Mouse (Mus musculus) heart, postnatal 0 days (tissue): ENCODE results near the gene Ica1. TPM values are rescaled to one million over a fixed set of nuclear protein-coding genes. Genes with fewer than 3 reads are reported as not detected.

Experiments
- ATAC-seq: fragments of 200-750 bp; cut with Nextera tagmentation; 2 replicates; pipeline ENCODE4 v1.8.0; 2017; ENCODE audit warnings: low read depth, moderate number of reproducible peaks, moderate library complexity; ENCODE audit not compliant: insufficient read depth
- DNase-seq: peaks from one replicate; pipeline ENCODE4 v3.0.0-alpha.2; 2016; ENCODE audit warnings: low spot score
- H3K27ac ChIP-seq: fragments of 300-500 bp; sonication (generic); 2 replicates; pipeline ENCODE4 v1.5.1; 2014; ENCODE audit warnings: low read depth, mild to moderate bottlenecking
- H3K27me3 ChIP-seq: fragments of 300-500 bp; sonication (generic); 2 replicates; pipeline ENCODE4 v1.6.1; 2014; ENCODE audit warnings: low read length, mixed read lengths; ENCODE audit not compliant: control insufficient read depth, insufficient read depth
- H3K36me3 ChIP-seq: fragments of 300-500 bp; sonication (generic); replicated peaks from 2 replicates; pipeline ENCODE4 v1.6.1; 2014; ENCODE audit warnings: low read length, mixed read lengths; ENCODE audit not compliant: control insufficient read depth, insufficient read depth
- H3K4me1 ChIP-seq: fragments of 300-500 bp; sonication (generic); 2 replicates; pipeline ENCODE4 v1.6.1; 2014; ENCODE audit warnings: antibody characterized with exemption; ENCODE audit not compliant: control insufficient read depth, insufficient read depth
- H3K4me2 ChIP-seq: fragments of 300-500 bp; sonication (generic); 2 replicates; pipeline ENCODE4 v1.6.1; 2014; ENCODE audit warnings: low read depth, mild to moderate bottlenecking, low read length, moderate library complexity
- H3K4me3 ChIP-seq: fragments of 300-500 bp; sonication (generic); 2 replicates; pipeline ENCODE4 v1.5.1; 2014; ENCODE audit warnings: low read depth, low read length
- H3K9ac ChIP-seq: fragments of 300-500 bp; sonication (generic); replicated peaks from 2 replicates; pipeline ENCODE4 v1.6.1; 2014; ENCODE audit warnings: low read depth, low read length, mixed read lengths
- H3K9me3 ChIP-seq: fragments of 300-500 bp; sonication (generic); replicated peaks from 2 replicates; pipeline ENCODE4 v1.6.1; 2016; ENCODE audit warnings: low read length; ENCODE audit not compliant: control insufficient read depth
- CTCF ChIP-seq: IDR thresholded peaks from 2 replicates; pipeline ENCODE4 v1.5.1; 2016; ENCODE audit warnings: antibody characterized with exemption, control low read depth, low read depth
- EP300 ChIP-seq: IDR thresholded peaks from 2 replicates; pipeline ENCODE4 v1.6.1; 2016; ENCODE audit warnings: antibody characterized with exemption, low read depth
- WGBS: fragments of 180-500 bp; shearing (Covaris S2); extraction: QIAGEN DNeasy Blood & Tissue Kit; methylation state at CpG from one replicate; pipeline ENCODE4 v1.1.7; 2014; 5-methylcytosine and 5-hydroxymethylcytosine counted together
- polyA plus RNA-seq: library from polyadenylated mRNA; unstranded; fragments of >200 nt; fragmentation: Nextera tagmentation; extraction: Ambion mirVana; gene quantifications from 2 replicates; pipeline ENCODE4 v1.2.1, GENCODE M21; 2015
- total RNA-seq: library from RNA; depleted of rRNA; stranded (reverse); fragments of >200 nt; gene quantifications from 2 replicates; pipeline ENCODE4 v1.2.3, GENCODE M21; 2014; ENCODE audit warnings: low replicate concordance

Ica1 gene
- total and polyA plus RNA-seq, 2 experiments from 2014 or later, result 3.6 to 22.2 TPM

GRCm38 (mm10) chr6:8742449-8742848 is 35.8 kb downstream of the Ica1 start:
- no peak for ATAC-seq
- H3K9ac ChIP-seq, result no peak overlapping the region

GRCm38 (mm10) chr6:8741659-8742058 is 36.6 kb downstream of the Ica1 start:
- H3K9ac ChIP-seq, result no peak overlapping the region
- no peak overlapping the region for H3K4me2 ChIP-seq
- H3K36me3 ChIP-seq, result no peaks in the 10 kb centered on the region
- 53% methylated on average over 1 of the region's 1 CpGs for WGBS
- ATAC-seq (no peak), DNase-seq (no peak)
- no peak overlapping the region for H3K27ac ChIP-seq
- no peak overlapping the region for H3K4me3 ChIP-seq
- no peaks in the 10 kb centered on the region for H3K9me3 ChIP-seq
- TF ChIP-seq EP300 (no peak), CTCF (no peak)
- no peaks in the 10 kb centered on the region for H3K27me3 ChIP-seq
- no peaks in the 10 kb centered on the region for H3K4me1 ChIP-seq

More at GRCm38 (mm10) chr6:8742449-8742848, 35.8 kb downstream of the Ica1 start:
- TF ChIP-seq CTCF, result no peak
- no peak for TF ChIP-seq EP300
- no peaks in the 10 kb centered on the region for H3K9me3 ChIP-seq
- H3K27me3 ChIP-seq, result no peaks in the 10 kb centered on the region
- H3K4me2 ChIP-seq, result no peak overlapping the region
- no peak overlapping the region for H3K27ac ChIP-seq
- H3K36me3 ChIP-seq, result no peaks in the 10 kb centered on the region
- H3K4me3 ChIP-seq, result no peak overlapping the region
- DNase-seq, result no peak
- WGBS, result 48% methylated on average over 3 of the region's 3 CpGs
- H3K4me1 ChIP-seq, result no peaks in the 10 kb centered on the region

GRCm38 (mm10) chr6:8740092-8740491 is 38.2 kb downstream of the Ica1 start:
- H3K27me3 ChIP-seq, result no peaks in the 10 kb centered on the region
- no peak for ATAC-seq
- DNase-seq, result no peak
- no peaks in the 10 kb centered on the region for H3K9me3 ChIP-seq
- H3K4me1 ChIP-seq, result no peaks in the 10 kb centered on the region
- no peak overlapping the region for H3K4me3 ChIP-seq
- H3K27ac ChIP-seq, result no peak overlapping the region
- no peaks in the 10 kb centered on the region for H3K36me3 ChIP-seq
- no peak overlapping the region for H3K9ac ChIP-seq
- H3K4me2 ChIP-seq, result no peak overlapping the region
- WGBS, result 67% methylated on average over 2 of the region's 2 CpGs
- TF ChIP-seq EP300, result no peak
- no peak for TF ChIP-seq CTCF

- DNase-seq, result no peak
- no peak overlapping the region for H3K4me3 ChIP-seq
- peak; percentile 40 for TF ChIP-seq CTCF
- TF ChIP-seq EP300, result no peak
- 67% methylated on average over 4 of the region's 4 CpGs for WGBS
- ATAC-seq, result no peak
- no peaks in the 10 kb centered on the region for H3K9me3 ChIP-seq
- H3K4me2 ChIP-seq, result no peak overlapping the region
- no peaks in the 10 kb centered on the region for H3K27me3 ChIP-seq
- H3K9ac ChIP-seq, result no peak overlapping the region
- no peaks in the 10 kb centered on the region for H3K4me1 ChIP-seq
- no peaks in the 10 kb centered on the region for H3K36me3 ChIP-seq
- H3K27ac ChIP-seq, result no peak overlapping the region
These were observed 39.9 kb downstream of the Ica1 start for GRCm38 (mm10) chr6:8738396-8738795.

- Histone ChIP-seq H3K4me3 (no peak overlapping the region), H3K4me2 (no peak overlapping the region), H3K36me3 (no peaks in the 10 kb centered on the region), H3K27me3 (no peaks in the 10 kb centered on the region), H3K4me1 (peaks cover 9% of the 10 kb centered on the region; the same call in 1 of the 2 replicates), H3K9ac (no peak overlapping the region), H3K9me3 (no peaks in the 10 kb centered on the region), H3K27ac (no peak overlapping the region)
- DNase-seq (no peak), ATAC-seq (no peak)
- TF ChIP-seq CTCF (no peak), EP300 (no peak)
These were observed 41.8 kb downstream of the Ica1 start for GRCm38 (mm10) chr6:8736493-8736820.

- Histone ChIP-seq H3K36me3 (no peaks in the 10 kb centered on the region), H3K9me3 (no peaks in the 10 kb centered on the region), H3K9ac (no peak overlapping the region), H3K27me3 (no peaks in the 10 kb centered on the region), H3K27ac (no peak overlapping the region), H3K4me3 (no peak overlapping the region), H3K4me1 (peaks cover 9% of the 10 kb centered on the region; the same call in 1 of the 2 replicates), H3K4me2 (no peak overlapping the region)
- TF ChIP-seq CTCF (peak; percentile 80), EP300 (no peak)
- peak; percentile 68 for DNase-seq
- no peak for ATAC-seq
- 57% methylated on average over 8 of the region's 8 CpGs for WGBS
These were observed 42.4 kb downstream of the Ica1 start for GRCm38 (mm10) chr6:8735657-8736492.
